Mouse (Mus musculus) pancreas, adult 10 weeks (tissue): ENCODE data around the gene Hpgd. TPM values are rescaled to one million over a fixed set of nuclear protein-coding genes. Genes with fewer than 3 reads are reported as not detected.

Experiments used
- polyA plus RNA-seq: library from polyadenylated mRNA; stranded (reverse); fragments of 350-450 nt; fragmentation: Illumina TruSeq; extraction: RNeasy Lipid Tissue Mini Kit (QIAGEN cat#74804); gene quantifications from one replicate; pipeline ENCODE4 v1.2.3, GENCODE M21; 2015; ENCODE audit warnings: low read depth, low replicate concordance; ENCODE audit not compliant: insufficient read depth

Hpgd gene
- 4.4 TPM for polyA plus RNA-seq

DNA sequence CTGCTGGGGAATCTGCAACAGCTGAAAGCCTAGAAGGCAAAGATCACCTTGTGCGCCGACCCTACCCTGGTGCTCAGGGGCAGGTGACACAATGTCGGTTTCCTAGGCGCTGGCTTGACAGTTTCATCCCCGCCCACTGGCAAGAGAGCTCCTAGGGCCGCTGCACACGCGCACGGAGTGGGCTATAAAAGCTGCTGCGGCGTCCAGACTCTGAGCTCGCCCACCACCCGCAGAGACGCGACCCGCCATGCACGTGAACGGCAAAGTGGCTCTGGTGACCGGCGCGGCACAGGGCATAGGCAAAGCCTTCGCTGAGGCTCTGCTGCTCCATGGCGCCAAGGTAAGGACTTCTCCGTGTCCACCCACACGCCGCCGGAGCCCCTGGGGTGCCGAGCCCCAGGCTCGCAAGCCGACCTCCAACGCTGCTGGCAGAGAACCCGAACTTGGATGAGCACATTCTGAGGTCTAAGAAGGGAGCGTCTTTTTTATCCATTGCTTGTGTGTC is at the start of gene Hpgd:
TSS of gene Hpgd (plus strand) at position 213 of the 505 bp plus-strand sequence.

